Mouse (Mus musculus): ENCODE measurements around the gene Prkab1.

The Prkab1 gene

GRCm38 (mm10) chr5:116024327-116024739 is at the start of gene Prkab1:
TSS of gene Prkab1 (minus strand) at chr5:116024508.
- DNase-seq (ENCODE audit: extremely low spot score, low spot score) = peak; percentile 97

- DNase-seq (ENCODE audit: extremely low spot score, low spot score) = no peak
These were observed 45.3 kb upstream of the Prkab1 start for GRCm38 (mm10) chr5:116069618-116070017.

GRCm38 (mm10) chr5:116052826-116053225 is 28.5 kb upstream of the Prkab1 start:
- no peak for DNase-seq (ENCODE audit: extremely low spot score, low spot score)

GRCm38 (mm10) chr5:116052171-116052570 is 27.9 kb upstream of the Prkab1 start:
- DNase-seq (ENCODE audit: extremely low spot score, low spot score) = no peak

- DNase-seq (ENCODE audit: extremely low spot score, low spot score) = no peak
These were observed 25.5 kb upstream of the Prkab1 start for GRCm38 (mm10) chr5:116049821-116050220.

- DNase-seq (ENCODE audit: extremely low spot score, low spot score) = no peak
These were observed 24.0 kb upstream of the Prkab1 start for GRCm38 (mm10) chr5:116048321-116048720.

GRCm38 (mm10) chr5:116046246-116046645 is 21.9 kb upstream of the Prkab1 start:
- no peak for DNase-seq (ENCODE audit: extremely low spot score, low spot score)

GRCm38 (mm10) chr5:116045581-116045980 is 21.3 kb upstream of the Prkab1 start:
- no peak for DNase-seq (ENCODE audit: extremely low spot score, low spot score)

GRCm38 (mm10) chr5:116042241-116042640 is 17.9 kb upstream of the Prkab1 start:
- DNase-seq (ENCODE audit: extremely low spot score, low spot score) = no peak

GRCm38 (mm10) chr5:116039706-116040105 is 15.4 kb upstream of the Prkab1 start:
- DNase-seq (ENCODE audit: extremely low spot score, low spot score) = no peak

GRCm38 (mm10) chr5:116037731-116038130 is 13.4 kb upstream of the Prkab1 start:
- no peak for DNase-seq (ENCODE audit: extremely low spot score, low spot score)

GRCm38 (mm10) chr5:116036465-116036864 is 12.2 kb upstream of the Prkab1 start:
- DNase-seq (ENCODE audit: extremely low spot score, low spot score) = no peak

- DNase-seq (ENCODE audit: extremely low spot score, low spot score) = peak; percentile 75
These were observed 6.9 kb upstream of the Prkab1 start for GRCm38 (mm10) chr5:116031190-116031577.

- DNase-seq (ENCODE audit: extremely low spot score, low spot score) = no peak
These were observed 6.4 kb upstream of the Prkab1 start for GRCm38 (mm10) chr5:116030566-116031189.

- no peak for DNase-seq (ENCODE audit: extremely low spot score, low spot score)
These were observed 4.8 kb upstream of the Prkab1 start for GRCm38 (mm10) chr5:116029071-116029470.

GRCm38 (mm10) chr5:116026561-116026960 is 2.3 kb upstream of the Prkab1 start:
- no peak for DNase-seq (ENCODE audit: extremely low spot score, low spot score)

GRCm38 (mm10) chr5:116026107-116026506 is 1.8 kb upstream of the Prkab1 start:
- no peak for DNase-seq (ENCODE audit: extremely low spot score, low spot score)

GRCm38 (mm10) chr5:116023821-116024284 is 455 bp downstream of the Prkab1 start:
- no peak for DNase-seq (ENCODE audit: extremely low spot score, low spot score)

- DNase-seq (ENCODE audit: extremely low spot score, low spot score) = no peak
These were observed 1.1 kb downstream of the Prkab1 start for GRCm38 (mm10) chr5:116023251-116023661.

- DNase-seq (ENCODE audit: extremely low spot score, low spot score) = no peak
These were observed 1.6 kb downstream of the Prkab1 start for GRCm38 (mm10) chr5:116022658-116023200.

GRCm38 (mm10) chr5:116022131-116022530 is 2.2 kb downstream of the Prkab1 start:
- no peak for DNase-seq (ENCODE audit: extremely low spot score, low spot score)

- DNase-seq (ENCODE audit: extremely low spot score, low spot score) = no peak
These were observed 2.8 kb downstream of the Prkab1 start for GRCm38 (mm10) chr5:116021552-116021951.

GRCm38 (mm10) chr5:116019371-116019770 is 4.9 kb downstream of the Prkab1 start:
- DNase-seq (ENCODE audit: extremely low spot score, low spot score) = no peak
